Mouse (Mus musculus) lung, postnatal 10 days (tissue): Measurements from ENCODE around the gene Parvb.

ENCODE experiments used
- DNase-seq: peaks from one replicate; pipeline ENCODE4 v3.0.0; 2021

Parvb gene

DNA sequence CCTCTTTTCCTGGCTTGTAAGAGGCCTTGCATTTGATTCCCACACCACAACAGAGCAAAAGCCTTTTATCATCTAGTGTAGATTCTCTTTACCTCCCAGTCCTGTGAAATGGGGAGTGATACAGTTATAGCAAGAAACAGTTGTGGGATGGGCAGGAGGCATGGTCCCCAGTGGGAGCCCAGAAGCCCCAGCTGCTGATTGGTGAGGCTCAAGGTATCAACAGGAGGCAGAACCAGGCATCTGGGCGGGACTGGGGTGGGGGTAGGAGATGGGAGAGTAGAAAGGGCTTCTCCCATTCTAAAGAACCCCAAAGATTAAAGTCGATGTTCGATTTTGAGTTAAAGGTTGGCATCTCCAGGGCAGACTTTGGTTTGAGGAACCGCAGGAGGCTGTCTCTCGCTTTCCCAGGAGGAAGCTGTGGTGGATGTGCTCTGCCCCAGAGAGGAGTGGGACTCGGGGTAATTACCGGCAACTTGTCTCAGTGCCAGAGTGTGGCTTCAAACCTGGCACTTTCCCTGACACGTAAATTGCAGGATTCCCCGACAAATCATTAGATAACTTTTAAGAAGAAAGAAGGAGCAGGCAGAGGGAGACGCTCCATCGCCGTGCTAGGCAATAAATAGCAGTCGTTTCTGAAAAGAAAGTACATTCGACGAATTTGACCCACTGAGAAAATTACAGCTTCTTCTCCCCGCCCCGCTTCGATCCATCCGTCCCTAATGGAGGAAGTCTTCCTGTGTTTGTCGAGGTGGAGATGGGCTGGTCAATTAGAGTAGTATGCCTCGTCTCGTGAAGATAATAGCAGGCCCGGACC, 13.7 kb upstream of the Parvb start:
- DNase-seq: no peak

DNA sequence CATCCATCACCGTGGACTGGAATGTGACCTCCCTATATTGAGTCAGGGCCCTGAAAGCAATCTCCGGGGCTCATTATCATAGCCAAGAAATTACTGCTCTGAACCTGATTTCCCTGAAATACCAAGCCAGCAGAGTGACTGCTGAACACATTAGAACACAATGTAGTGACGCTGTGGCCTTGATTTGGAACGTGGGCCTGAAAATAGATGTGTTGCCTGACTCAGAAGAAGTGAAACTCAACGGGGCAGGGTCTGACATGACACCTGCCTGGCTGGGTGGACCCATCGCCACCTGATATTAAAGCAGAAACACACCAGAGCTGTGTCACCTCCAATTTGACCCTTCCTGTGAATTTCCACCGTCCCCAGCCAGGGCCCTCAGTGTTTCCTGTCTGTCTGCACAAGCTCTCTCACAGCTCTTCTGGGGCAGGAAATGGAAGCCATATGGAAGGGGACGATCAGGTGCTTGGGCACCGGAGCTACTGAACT, 13.0 kb upstream of the Parvb start:
- DNase-seq: peak; percentile 53

DNA sequence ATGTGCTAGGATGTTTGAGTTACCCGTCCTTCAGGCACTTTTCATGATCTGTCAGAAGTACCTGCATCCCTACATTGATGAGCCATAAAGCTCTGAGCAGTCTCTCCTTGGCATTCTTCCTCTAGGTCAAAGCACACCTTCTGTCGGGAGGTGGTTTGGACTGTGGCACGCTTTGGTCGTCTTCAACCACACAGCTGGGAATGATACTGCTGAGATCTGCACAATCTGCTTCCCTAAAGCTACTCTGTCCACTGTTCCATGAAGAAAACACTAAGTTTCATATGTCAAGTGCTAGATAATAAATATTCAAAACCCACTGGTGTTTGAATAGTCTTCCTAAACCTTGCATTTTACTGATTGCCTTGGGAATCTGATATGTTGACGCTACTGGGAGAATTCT, 10.3 kb upstream of the Parvb start:
- no peak for DNase-seq

DNA sequence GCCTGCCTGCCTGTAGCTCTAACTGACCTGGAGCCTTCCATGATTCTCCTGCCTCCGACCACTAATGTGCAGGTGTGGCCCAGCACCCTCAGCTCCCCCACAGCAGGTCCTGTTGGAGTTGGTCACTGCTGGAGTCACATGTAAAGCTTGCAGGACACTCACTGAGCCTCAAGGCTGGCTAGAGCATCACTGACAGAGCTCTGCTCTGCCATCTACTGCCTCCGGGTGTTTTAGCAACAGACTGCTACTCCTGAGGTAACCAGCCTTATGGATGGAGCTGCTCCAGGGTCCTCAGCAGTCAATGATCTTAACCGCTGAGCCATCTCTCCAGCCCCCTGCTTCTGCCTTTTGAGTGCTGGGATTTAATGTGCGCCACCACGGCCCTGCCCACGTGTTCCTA, 8.4 kb upstream of the Parvb start:
- DNase-seq: no peak

DNA sequence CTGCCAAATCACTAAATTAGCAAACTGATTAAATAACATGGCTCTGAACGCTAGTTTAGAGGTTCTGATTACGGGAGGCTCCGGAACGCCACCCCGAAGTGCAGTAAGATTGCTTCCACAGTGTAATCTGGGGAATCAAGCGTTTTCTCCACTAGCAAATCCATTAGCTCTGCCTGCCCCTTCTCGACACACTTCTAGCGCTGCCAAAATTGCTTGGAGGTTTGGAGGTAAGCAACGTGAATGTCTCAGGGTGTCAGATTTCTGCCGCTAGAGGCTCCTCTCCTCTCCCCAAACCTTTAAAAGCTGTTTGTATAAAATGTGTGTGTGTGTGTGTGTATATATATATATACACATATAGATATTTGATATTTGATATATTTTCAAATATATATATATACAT, 7.1 kb upstream of the Parvb start:
- no peak for DNase-seq

DNA sequence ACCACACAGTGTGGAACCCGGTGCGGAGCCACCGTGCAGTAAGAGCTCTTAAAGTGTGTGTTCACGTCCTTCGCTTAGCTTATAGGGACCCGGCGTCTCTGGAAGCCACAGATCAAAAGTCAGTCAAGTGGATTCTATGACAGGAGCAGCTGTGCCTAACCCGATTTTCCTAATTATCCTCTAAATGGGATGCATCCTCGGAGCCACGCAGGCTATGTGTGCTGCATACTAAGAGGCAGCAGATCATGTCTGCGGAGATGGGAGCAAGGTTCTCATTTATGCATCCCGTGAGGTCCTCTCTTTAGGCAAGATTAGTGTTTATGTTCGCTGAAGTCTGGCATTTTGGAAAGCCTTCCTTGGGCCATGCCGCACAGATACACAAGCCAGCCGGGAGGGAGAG, 4.9 kb upstream of the Parvb start:
- no peak for DNase-seq

DNA sequence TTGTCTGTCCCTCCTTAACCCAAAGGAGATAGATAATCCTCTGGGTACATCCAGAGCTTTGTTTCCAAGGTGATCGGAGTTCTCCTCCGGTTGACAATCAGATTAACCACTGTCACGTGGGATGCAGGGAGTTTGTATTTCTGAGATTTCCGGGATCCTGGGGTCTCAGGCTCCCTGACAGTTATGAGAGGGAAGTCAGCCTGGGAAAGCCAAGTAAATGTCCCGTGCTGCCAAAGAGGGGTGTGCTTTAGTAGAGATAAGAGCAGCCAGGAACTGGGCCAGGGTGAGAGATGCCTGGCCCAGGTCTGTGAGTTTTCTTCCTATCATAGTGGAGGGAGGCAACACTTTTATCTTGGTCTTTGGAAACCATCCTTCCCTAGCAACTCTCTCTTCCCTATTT, 1.2 kb upstream of the Parvb start:
- DNase-seq: no peak

DNA sequence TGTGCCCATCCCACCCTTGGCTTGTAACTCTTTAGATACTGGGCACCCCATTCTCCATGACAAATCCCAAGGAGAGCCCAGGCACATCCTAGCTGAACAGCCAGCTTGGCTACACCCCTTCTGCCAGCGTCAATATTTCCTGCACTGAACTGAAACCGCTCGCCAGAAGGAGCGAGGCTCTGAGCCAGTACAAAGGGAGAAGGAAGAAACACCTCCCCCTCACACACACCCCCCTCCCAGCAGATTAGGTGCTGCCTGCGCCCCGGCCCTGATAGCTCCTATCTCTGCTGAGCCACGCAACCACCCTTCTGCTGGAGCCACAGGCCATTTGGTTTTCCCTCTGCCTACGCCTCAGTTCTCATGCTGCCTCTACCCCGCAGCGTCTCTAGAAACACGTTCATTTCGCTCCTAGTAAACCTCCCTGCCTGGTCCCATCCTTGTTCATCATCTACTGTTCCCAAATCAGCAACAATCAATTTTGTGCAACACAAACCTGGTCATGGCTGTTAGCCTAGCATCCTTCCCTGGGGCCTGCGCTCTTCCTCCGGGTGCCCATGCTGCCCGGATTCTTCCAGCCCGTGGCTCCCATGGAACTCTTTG, 630 bp upstream of the Parvb start:
- peak; percentile 70 for DNase-seq

DNA sequence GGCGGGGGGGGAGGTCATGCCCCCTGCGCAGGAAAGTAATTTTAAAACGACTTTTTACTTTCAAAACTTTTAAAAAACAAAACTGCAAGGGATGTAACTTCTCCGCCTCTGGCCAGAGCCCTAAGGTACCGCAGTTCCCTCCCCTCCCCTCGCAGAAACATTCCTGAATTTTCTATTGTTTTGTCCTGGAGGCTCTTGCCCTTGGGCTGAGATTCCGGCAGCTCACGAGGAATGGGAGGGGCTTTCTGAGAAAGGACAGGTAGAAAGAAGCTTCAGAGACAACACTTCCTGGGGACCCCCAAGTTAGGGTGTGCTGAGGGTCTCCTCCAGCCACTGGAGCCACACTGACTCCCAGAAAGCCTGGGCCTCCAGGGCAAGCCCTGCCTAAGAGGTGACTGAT, 766 bp downstream of the Parvb start:
- no peak for DNase-seq

DNA sequence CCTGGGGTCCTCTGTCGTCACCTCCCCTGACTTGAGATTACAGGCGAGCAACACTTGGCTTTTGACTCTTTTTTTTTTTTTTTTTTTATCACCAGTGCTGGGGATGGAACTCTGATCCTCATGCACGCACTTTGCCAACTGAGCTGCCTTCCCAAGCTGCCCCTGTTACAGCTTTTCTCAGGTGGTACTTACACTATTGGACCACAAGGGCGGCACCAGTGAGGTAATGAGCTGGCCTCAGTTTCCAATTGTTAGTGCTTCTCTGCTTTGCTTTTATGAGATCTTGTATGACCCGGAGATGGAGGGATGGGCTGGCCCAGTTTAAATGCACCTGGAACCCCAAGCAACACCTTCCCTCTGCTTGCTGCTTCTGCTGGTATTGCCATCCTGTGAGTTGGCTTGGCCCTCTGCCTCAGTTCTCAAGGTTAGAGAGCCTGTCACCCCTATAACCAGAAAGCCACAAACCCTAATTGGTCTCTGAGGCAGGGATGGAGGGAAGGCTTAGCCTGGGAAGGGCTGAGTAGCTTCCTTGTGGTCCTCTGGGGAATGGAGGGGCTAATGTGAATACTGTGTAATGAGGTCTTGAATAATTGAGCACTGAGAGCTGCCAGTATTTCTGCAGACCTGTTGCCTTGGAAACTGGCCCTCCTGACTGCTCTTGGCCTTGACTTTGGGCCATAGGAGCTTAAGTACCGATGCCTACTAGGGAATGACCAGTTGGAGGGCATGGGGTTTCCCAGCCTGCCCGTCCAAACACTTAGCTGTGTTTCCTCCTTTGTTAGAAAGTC, 3.1 kb downstream of the Parvb start:
- no peak for DNase-seq

DNA sequence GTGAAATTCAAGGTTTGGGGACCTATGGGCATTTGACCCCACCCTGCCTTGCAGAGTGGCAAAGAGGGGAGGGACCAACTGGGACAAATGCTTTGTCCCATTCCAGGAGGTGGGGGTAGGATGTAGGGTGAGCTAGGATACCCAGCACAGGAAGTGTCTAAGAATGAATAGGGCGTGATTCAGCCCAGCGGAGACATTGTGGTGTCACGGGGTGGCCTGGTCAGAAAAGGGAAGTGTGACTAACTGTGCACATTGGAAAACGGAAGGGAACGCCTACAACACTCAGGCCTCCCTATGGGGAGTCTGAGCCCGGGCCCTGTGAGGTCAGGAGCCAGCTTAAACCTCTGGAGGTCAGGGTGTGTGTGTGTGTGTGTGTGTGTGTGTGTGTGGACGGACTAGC, 3.8 kb downstream of the Parvb start:
- DNase-seq: peak; percentile 85

DNA sequence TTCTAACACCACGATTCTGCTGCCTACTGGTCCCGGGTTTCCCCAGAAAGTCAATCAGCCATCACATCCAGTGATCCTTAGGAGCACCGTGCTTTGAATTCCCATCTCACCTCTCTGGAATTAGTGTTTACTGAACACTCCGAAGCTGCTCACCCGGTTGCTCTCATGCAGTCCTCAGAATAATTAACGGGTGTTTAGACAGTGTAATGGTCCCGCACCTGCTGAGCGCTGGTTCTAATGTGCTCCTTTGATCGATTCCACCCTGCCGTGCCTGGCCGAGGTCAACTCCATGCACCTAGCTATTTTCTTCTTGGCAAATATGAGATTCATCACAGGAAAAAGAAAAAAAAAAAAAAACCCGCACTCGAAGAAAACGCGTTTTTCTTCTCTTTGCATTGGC, 6.7 kb downstream of the Parvb start:
- no peak for DNase-seq

DNA sequence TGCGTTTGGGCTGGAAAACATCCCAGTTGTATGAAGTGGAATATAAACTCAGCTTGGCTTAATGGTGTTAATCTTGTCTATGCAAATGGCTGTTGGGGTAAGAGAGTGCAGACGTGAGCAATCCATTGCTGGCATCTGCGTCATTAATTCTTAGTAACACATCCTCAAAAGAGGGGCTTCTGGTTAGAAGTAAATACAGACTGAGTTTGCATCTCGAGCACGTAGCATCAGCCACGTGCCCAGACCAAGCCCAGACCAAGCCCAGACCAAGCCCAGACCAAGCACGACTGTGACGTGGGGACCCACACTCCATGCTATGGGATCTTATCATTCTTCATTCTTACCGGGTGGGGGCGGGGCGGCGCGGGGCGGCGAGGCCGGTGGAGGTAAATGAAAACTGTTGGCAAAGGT, 7.2 kb downstream of the Parvb start:
- DNase-seq: no peak

DNA sequence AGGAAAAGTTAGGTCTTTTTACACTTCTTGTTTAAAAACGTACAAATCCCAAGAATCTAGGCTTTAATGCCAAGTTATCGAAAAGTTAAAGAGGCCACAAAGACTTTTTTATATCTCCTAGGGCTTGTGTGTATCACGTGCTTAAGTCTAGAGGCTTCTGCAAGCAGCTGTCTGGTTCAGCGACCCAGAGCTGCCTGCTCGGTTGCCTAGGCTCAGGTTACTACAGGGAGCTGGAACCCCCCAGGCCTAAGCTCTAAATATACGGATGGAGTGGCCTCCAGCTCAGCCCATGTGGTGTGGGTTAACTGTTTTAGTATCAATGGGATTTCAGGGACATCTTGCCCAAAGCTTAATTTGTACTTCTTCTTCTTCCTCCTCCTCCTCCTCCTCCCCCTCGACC, 9.7 kb downstream of the Parvb start:
- DNase-seq: no peak

DNA sequence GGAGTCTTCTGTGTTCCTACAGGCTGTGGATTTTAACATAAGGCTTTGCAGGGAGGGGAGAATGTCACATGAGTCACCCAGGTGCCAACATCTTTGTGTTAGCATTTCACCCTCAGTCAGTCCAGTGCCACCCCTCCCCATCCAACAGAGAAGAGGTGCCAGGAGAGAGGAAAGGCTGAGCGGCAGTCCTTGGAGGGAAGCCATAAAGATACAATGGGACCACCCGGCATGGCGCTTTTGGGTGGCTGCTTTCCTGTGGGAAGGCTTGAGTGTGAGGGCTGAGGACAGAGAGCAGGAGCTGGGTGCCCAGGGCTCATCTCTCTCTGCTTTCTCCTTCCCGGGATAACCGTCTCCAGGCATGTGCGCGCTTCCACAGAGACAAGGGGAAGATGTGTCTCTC, 13.3 kb downstream of the Parvb start:
- DNase-seq: peak; percentile 39

DNA sequence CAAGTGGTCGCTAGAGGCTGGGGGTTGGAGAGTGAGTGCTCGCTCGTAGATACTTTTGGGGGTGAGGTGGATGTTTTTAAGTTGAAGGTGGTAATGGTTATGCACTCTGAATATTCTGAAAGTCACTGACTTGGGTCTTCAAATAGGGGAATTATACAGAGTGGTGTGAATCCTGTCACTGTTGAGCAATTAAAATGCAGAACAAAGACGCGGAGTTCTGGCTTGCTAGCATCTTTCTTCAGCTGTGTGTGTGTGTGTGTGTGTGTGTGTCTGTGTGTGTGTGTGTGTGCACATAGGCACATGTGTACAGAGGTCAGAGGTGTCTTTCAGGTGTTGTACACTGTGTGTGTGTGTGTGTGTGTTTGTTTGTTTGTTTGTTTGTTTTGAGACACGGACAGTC, 14.4 kb downstream of the Parvb start:
- no peak for DNase-seq

DNA sequence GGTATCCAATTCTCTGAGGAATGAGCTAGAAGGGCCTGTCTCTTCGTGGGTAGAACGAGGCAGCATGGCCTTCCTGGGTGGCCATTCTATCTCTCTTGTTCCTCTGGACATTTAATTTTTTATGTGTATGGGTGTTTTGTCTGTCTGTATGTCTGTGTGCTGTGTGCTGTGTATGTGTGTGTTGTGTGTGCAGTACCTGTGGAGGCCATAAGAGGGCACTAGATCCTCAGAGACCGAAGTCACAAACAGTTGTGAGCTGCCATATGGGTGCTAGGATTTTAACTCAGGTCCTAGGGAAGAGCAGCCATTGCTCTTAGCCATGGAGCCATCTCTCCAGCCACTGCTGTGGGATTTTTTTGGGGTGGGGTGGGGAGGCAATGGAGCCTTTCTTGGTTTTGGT, 15.5 kb downstream of the Parvb start:
- DNase-seq: no peak

DNA sequence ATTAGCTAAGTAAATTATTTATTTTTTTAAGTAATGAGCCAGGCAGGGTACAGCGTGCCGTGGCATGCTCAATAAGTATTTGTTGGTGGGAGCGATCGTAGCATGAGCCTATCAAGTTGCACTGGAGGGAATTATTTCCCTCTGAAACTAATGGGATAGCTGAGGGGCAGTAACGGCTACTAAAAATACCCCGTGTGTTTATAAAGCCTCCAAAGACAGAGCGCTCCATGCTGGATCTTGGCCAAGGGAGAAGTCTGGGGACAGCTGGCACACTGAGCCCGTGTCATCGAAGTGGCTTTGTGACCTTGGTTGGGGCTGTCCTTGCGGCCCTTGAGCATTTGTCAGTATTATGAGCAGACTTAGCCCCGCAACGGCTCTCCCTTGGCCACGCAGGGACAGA, 19.4 kb downstream of the Parvb start:
- DNase-seq: peak; percentile 88

DNA sequence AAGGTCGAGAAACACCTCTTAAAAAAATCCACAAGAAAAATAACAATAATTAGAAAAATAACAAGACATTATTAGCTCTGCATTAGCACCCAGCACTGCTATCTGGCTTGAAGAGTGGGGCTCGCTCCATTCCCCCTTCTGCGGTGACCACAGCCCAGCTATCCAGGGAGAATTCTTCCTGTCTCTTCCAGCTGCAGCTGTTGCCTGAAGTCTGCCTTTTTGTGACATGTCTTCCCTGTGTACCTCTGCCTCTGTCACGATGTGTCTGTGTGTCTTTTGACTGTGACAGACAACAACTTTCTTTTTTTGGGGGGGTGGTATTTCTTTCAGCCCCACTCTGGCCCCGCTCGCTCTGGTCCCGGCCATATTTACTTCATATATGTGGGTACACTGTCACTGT, 20.8 kb downstream of the Parvb start:
- no peak for DNase-seq

DNA sequence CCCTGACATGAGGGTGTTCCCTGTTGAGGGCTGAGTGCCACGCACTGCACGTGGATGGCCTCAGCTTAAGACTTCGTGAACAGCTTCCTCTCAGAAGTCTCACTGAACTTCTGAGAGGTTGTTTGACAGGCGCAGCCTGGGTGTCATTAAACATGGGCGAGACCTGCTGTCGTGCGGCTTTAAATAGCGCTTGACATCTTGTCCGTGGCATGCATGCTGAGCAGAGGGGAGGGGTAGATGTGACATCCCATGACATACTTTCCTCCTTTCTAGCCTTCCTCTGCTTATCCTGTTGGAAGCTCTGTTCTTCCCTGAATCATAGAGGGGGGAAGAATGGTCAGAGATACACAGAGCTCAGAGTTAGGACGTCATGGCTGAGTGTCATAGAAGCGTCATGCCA, 21.9 kb downstream of the Parvb start:
- DNase-seq: peak; percentile 74

DNA sequence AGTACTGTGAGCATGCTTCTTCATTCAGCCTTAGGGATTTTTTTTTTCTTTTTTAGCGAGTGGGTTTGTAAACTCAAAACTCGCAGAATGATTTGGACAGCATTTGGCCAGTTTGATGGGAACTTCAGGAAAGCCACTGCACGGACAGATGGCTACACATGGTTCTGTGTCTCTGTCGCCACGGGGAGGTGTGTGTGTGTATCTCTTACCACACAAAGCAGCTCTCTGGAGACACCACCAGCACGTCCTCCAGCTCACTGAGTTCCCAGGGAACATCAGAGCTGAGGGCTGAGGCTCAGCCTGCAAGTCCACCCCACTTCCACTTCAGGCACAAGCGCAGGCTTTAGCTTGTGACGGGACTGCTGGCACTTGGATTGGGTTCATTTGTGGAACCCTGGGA, 22.5 kb downstream of the Parvb start:
- DNase-seq: peak; percentile 32

DNA sequence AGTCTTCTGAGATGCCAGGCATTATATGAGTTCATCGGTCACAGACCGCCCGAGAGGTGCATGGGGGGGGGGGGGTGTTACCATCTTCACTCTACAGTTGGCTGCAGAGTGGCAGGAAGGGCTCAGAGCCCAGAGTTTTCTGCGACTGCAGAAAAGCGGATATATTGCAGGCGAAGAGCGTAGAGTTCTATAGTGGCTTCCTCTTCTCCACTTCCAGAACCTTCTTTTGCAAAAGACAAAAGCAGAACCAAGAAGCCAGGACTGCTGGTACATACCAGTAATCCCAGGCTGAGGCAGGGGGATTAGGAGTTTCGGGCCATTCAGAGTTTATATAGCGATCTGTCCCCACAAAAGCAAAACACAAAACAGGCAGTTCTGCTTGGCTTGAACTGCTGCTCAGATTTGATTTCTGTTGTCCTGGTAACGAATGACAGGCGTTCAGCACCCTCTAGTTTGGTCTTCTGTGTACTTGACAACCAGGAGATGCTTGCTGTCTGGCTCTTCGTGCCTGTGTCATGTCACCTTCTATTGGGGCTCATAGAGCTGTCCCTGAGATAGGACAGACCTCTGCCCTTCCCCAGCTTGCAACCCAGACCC, 24.5 kb downstream of the Parvb start:
- DNase-seq: no peak

DNA sequence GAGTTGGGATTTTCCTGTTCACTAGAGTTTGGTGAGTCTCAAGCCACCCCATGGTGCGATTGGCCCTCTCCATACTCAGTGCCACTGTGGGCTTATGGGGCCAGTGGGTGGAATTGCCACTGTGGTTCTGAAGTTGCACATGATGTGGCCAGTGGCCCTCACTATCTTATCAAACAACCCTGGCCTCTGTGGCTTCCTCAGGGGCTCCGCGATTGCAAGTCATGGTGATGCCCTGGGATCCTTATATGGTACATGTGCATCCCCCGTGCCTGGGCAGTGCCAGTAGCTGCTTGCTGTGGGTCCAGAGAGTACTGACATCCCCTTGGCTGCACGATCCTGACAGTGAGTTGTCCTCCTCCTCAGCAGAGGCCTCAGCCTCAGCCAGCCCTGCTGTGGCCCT, 25.0 kb downstream of the Parvb start:
- DNase-seq: no peak
